In the genomic region with DNA sequence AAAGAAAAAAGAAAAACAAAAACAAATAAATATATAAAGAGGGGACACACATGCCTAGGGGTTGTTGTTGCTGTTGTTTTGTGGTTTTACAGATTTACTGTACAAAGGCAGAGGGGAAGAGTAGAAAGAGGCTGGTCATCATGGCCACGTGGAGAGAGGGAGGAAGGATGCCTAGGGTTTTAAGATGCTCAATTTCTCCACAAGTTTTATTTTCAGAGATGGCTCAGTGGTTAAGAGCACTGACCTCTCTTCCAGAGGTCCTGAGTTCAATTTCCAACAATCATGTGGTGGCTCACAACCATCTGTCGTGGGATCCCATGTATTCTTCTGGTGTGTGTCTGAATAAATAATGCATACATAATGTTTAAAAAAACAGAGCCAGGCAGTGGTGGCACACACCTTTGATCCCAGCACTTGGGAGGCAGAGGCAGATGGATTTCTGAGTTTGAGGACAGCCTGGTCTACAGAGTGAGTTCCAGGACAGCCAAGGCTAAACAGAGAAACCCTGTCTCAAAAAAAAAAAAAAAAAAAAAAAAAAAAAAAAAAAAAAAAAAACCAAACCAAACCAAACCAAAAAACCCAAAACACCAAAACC, we compare ENCODE assay signal across 8 mouse cellular contexts.
DNase-seq lines count a peak whose midpoint lies in the region; ATAC-seq and TF ChIP-seq lines count a peak whose summit lies in the region.
"Not testable (repeated sequence)": the region's sequence is repeated elsewhere in the genome, so short reads cannot be mapped to it uniquely, and the experiment has no call there.

No protein-coding gene starts in this region.

- not testable (repeated sequence) for H3K9ac ChIP-seq in forebrain, embryonic 14.5 days (ENCODE audit: low read length); lung, postnatal 0 days (replicated peaks; ENCODE audit: low read depth)

- not testable (repeated sequence) for H3K27me3 ChIP-seq in forebrain, embryonic 14.5 days (replicated peaks; ENCODE audit: control insufficient read depth, insufficient read depth, low read length); lung, postnatal 0 days (replicated peaks; ENCODE audit: insufficient read depth, low read length)

- peak; percentile 70; the same call in 1 of the 2 replicates for ATAC-seq in forebrain, embryonic 14.5 days
- peak; percentile 84 to 96 for ATAC-seq in hematopoietic stem cell, adult 5-6 weeks (replicated peaks in 1 of 2; ENCODE audit: insufficient read depth in 1 of 2, low FRiP score in 2 of 2, low TSS enrichment in 1 of 2, low read depth in 1 of 2, poor library complexity in 2 of 2, severe bottlenecking in 2 of 2)
- peak; percentile 81 for ATAC-seq in lung, postnatal 0 days

- not testable (repeated sequence) for H3K9me3 ChIP-seq in forebrain, embryonic 14.5 days (replicated peaks; ENCODE audit: control insufficient read depth, low read length); lung, postnatal 0 days (ENCODE audit: low read length)

- not testable (repeated sequence) for H3K4me1 ChIP-seq in forebrain, embryonic 14.5 days (ENCODE audit: control insufficient read depth, insufficient read depth, low read length); lung, postnatal 0 days (ENCODE audit: insufficient read depth, low read depth, low read length)

- whole genome bisulfite sequencing in forebrain, embryonic 14.5 days = 66% methylated on average over 2 of the region's 2 CpGs
- 63% methylated on average over 2 of the region's 2 CpGs for WGBS in lung, postnatal 0 days

- H3K4me2 ChIP-seq in forebrain, embryonic 14.5 days (ENCODE audit: low read length); lung, postnatal 0 days (replicated peaks; ENCODE audit: low read depth, low read length): not testable (repeated sequence)

- not testable (repeated sequence) for H3K4me3 ChIP-seq in forebrain, embryonic 14.5 days (ENCODE audit: low read depth, low read length); lung, postnatal 0 days (ENCODE audit: low read depth, low read length)

- not testable (repeated sequence) for H3K27ac ChIP-seq in forebrain, embryonic 14.5 days (ENCODE audit: low read depth, low read length); lung, postnatal 0 days (ENCODE audit: low read length)

- not testable (repeated sequence) for TF ChIP-seq CTCF in lung, postnatal 0 days (IDR thresholded peaks at IDR 0.05)

- TF ChIP-seq EP300 in lung, postnatal 0 days (IDR thresholded peaks at IDR 0.05) = not testable (repeated sequence)

- not testable (repeated sequence) for H3K36me3 ChIP-seq in forebrain, embryonic 14.5 days (ENCODE audit: control insufficient read depth, insufficient read depth, low read length); lung, postnatal 0 days (ENCODE audit: insufficient read depth, low read length)

- peak; percentile 72 for DNase-seq in MN1 (ENCODE audit: low spot score)
- DNase-seq in cerebellum, adult 11-12 months = peak; percentile 9
- DNase-seq in forebrain, embryonic 14.5 days (ENCODE audit: low spot score) = peak; percentile 53
- peak; percentile 27 for DNase-seq in layer of hippocampus, adult 11-12 months (ENCODE audit: low spot score)
- peak; percentile 86 for DNase-seq in lung, postnatal 0 days (ENCODE audit: low spot score)
- DNase-seq in retina, postnatal 7 days (ENCODE audit: low read depth, low spot score) = peak; percentile 28
- DNase-seq in thymus, postnatal 14 days = peak; percentile 54

Comparison
In these comparisons a context has a peak if more than half of its experiments do, and no peak if none do; other contexts are left out.
1. DNase-seq: peak in every context shown above with its lines; median percentile 86 in lung, postnatal 0 days; 72 in MN1; 54 in thymus, postnatal 14 days; 53 in forebrain, embryonic 14.5 days; 28 in retina, postnatal 7 days; 27 in layer of hippocampus, adult 11-12 months; 9 in cerebellum, adult 11-12 months.